Mouse (Mus musculus) neural tube, embryonic 15.5 days (tissue): ENCODE measurements around the gene Hmg20b. TPM values are rescaled to one million over a fixed set of nuclear protein-coding genes. Genes with fewer than 3 reads are reported as not detected.

ENCODE experiments used
- ATAC-seq: fragments of 200-750 bp; cut with Nextera tagmentation; 2 replicates; pipeline ENCODE4 v1.8.0; 2017; ENCODE audit warnings: mild to moderate bottlenecking, moderate TSS enrichment, moderate library complexity; ENCODE audit not compliant: low FRiP score
- H3K27ac ChIP-seq: fragments of 300-500 bp; sonication (generic); replicated peaks from 2 replicates; pipeline ENCODE4 v1.5.1; 2015; ENCODE audit warnings: mild to moderate bottlenecking, inconsistent platforms
- H3K27me3 ChIP-seq: fragments of 300-500 bp; sonication (generic); replicated peaks from 2 replicates; pipeline ENCODE4 v1.6.1; 2015; ENCODE audit warnings: inconsistent platforms
- H3K36me3 ChIP-seq: fragments of 300-500 bp; sonication (generic); 2 replicates; pipeline ENCODE4 v1.6.1; 2015; ENCODE audit warnings: inconsistent platforms
- H3K4me1 ChIP-seq: fragments of 300-500 bp; sonication (generic); 2 replicates; pipeline ENCODE4 v1.6.1; 2015; ENCODE audit warnings: inconsistent platforms
- H3K4me2 ChIP-seq: fragments of 300-500 bp; sonication (generic); 2 replicates; pipeline ENCODE4 v1.6.1; 2015; ENCODE audit warnings: inconsistent platforms, mild to moderate bottlenecking, moderate library complexity
- H3K4me3 ChIP-seq: fragments of 300-500 bp; sonication (generic); replicated peaks from 2 replicates; pipeline ENCODE4 v1.5.1; 2015; ENCODE audit warnings: mild to moderate bottlenecking, inconsistent platforms
- H3K9ac ChIP-seq: fragments of 300-500 bp; sonication (generic); replicated peaks from 2 replicates; pipeline ENCODE4 v1.6.1; 2015; ENCODE audit warnings: mild to moderate bottlenecking, inconsistent platforms
- H3K9me3 ChIP-seq: fragments of 300-500 bp; sonication (generic); replicated peaks from 2 replicates; pipeline ENCODE4 v1.6.1; 2016; ENCODE audit warnings: inconsistent platforms
- whole genome bisulfite sequencing: fragments of 180-500 bp; shearing (Covaris S2); methylation state at CpG from one replicate; pipeline ENCODE4 v1.1.7; 2015; ENCODE audit warnings: mixed read lengths; 5-methylcytosine and 5-hydroxymethylcytosine counted together
- polyA plus RNA-seq: library from polyadenylated mRNA; unstranded; fragments of >200 nt; fragmentation: Nextera tagmentation; extraction: Ambion mirVana; gene quantifications from 2 replicates; pipeline ENCODE4 v1.2.1, GENCODE M21; 2015

The Hmg20b gene
- polyA plus RNA-seq, 1 experiment from 2014 or later: 31.0 TPM

- H3K4me2 ChIP-seq: no peak overlapping the region
- no peaks in the 10 kb centered on the region for H3K9me3 ChIP-seq
- ATAC-seq: no peak
- no peak overlapping the region for H3K4me3 ChIP-seq
- no peak overlapping the region for H3K27ac ChIP-seq
- 84% methylated on average over 12 of the region's 12 CpGs for WGBS
- H3K4me1 ChIP-seq: peaks cover 61% of the 10 kb centered on the region
- H3K27me3 ChIP-seq: peaks cover 31% of the 10 kb centered on the region
- H3K36me3 ChIP-seq: peaks cover 27% of the 10 kb centered on the region
- H3K9ac ChIP-seq: no peak overlapping the region
Measured at GRCm38 (mm10) chr10:81362336-81362949, 12.2 kb upstream of the Hmg20b start.

DNA sequence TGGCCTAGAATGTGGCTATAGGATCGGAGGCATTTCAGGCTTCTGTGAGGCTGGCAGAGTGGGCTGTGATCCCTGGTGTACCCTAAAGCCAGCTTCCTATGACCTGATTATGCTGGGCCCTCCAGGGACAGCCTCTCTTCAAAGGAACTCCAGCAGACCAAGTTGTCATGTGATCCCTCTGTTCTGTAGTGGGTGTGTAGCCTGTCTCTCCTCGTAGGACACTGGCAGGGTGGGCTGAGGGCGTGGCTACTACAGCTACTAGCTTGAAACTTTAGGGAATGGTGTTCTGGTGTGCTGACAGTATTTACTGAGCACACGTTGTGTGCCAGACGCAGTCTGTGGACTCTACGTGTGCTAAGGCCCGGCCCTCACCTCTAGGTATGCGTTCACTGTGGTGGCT is 10.4 kb upstream of the Hmg20b start:
- Histone ChIP-seq H3K4me1 (peaks cover 62% of the 10 kb centered on the region), H3K27ac (no peak overlapping the region), H3K4me2 (no peak overlapping the region), H3K27me3 (peaks cover 31% of the 10 kb centered on the region), H3K9me3 (no peaks in the 10 kb centered on the region), H3K9ac (no peak overlapping the region), H3K36me3 (peaks cover 15% of the 10 kb centered on the region; the same call in 1 of the 2 replicates), H3K4me3 (no peak overlapping the region)
- 62% methylated on average over 8 of the region's 8 CpGs for WGBS
- ATAC-seq: no peak

GRCm38 (mm10) chr10:81358841-81359240 is 8.6 kb upstream of the Hmg20b start:
- peak overlapping the region; percentile 85 for H3K4me2 ChIP-seq
- H3K4me1 ChIP-seq: peaks cover 47% of the 10 kb centered on the region
- no peak overlapping the region for H3K27ac ChIP-seq
- peaks cover 15% of the 10 kb centered on the region; the same call in 1 of the 2 replicates for H3K36me3 ChIP-seq
- H3K9me3 ChIP-seq: no peaks in the 10 kb centered on the region
- no peak for ATAC-seq
- H3K27me3 ChIP-seq: peaks cover 15% of the 10 kb centered on the region
- H3K9ac ChIP-seq: no peak overlapping the region
- 68% methylated on average over 1 of the region's 1 CpGs for WGBS
- 0 out of 2 replicates have a peak overlapping the region, but pooled peaks have one; percentile 73 for H3K4me3 ChIP-seq

- Histone ChIP-seq H3K4me2 (peak overlapping the region; percentile 85), H3K9me3 (no peaks in the 10 kb centered on the region), H3K4me1 (peaks cover 42% of the 10 kb centered on the region), H3K27me3 (peaks cover 8% of the 10 kb centered on the region), H3K4me3 (peak overlapping the region; percentile 73), H3K9ac (peak overlapping the region; percentile 76), H3K36me3 (peaks cover 15% of the 10 kb centered on the region; the same call in 1 of the 2 replicates), H3K27ac (no peak overlapping the region)
- no peak for ATAC-seq
- WGBS: 36% methylated on average over 4 of the region's 4 CpGs
Measured at GRCm38 (mm10) chr10:81358209-81358608, 7.9 kb upstream of the Hmg20b start.

DNA sequence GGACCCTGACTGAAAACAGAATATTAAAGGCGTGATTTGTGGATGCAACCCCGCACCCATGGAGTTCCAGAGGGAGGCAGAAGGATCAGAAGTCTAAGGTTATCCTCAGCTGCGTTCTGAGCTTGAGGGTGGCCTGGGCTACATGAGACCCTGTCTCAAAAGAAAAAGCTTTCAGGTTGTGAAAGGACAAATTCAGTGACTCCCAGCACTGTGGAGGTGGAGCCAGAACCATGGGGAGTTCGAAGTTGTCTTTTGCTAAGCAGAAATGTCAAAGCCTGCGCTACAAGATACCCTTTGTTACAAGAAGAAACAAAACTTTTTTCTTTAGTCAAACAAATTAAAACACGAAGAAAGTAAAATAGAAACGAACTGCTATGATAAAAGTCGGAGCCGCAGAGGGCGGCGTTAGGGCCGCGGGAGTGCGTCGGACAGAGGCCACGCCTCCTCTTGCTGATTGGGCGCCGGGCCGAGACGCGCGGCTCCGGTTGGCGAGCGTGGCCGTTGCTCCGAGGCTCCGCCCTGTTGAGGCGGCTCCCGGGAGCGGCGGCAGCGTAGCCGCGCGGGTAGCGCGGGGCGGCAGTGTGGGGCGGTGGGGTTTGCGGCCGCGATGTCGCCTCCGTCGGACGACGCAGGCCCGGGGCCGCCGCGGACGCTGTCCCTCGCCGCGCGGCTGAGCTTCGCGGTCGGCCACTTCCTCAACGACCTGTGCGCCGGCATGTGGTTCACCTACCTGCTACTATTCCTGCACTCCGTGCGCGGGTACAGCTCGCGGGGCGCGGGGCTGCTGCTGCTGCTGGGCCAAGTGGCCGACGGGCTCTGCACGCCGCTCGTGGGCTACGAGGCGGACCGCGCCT is 6.9 kb upstream of the Hmg20b start, which contains the start of gene Mfsd12:
Gene Mfsd12, plus strand, starts transcription at position 501 of the 854 bp plus-strand sequence.
- Histone ChIP-seq H3K4me3 (peak within 1 kb of the TSS; percentile 73), H3K4me2 (peak within 1 kb of the TSS; percentile 85), H3K4me1 (peaks cover 42% of the 10 kb centered on the region), H3K36me3 (peaks cover 7% of the 10 kb centered on the region; the same call in 1 of the 2 replicates), H3K27ac (peak within 1 kb of the TSS; percentile 63), H3K9me3 (no peaks in the 10 kb centered on the region), H3K9ac (peak within 1 kb of the TSS; percentile 76), H3K27me3 (no peaks in the 10 kb centered on the region)
- WGBS: 2% methylated on average over 64 of the region's 79 CpGs
- peak; percentile 93 for ATAC-seq

DNA sequence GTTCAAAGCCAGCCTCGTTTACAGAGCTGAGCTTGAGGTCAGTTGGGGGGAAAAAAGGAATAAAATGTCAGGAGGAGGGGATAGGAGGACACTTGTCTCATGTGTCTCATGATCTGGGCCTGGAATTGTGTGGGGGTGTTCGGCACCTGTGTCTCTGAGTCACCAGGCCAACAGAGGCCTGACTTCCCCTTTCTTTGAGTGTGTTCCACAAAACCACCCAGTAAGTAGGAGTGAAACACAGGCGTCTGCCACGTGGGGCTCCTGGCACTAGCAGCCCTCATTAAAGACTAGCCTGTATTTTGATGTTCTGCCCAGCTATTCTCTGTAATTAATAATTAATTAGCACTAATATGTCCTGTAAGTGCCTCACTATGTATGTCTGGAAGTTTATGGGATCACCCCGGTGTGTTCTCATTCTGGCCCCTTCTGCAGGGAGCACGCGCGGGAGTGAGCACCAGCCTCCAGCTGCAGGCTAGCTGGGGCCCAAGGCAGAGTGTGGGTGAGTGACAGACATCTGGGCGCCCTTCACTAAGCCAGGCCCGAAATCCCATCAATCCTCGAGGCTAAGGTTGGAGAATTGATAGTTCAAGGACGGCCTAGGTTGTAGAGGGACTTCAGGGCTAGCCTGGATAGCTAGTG is 6.2 kb upstream of the Hmg20b start:
- no peaks in the 10 kb centered on the region for H3K27me3 ChIP-seq
- peaks cover 5% of the 10 kb centered on the region; the same call in 1 of the 2 replicates for H3K36me3 ChIP-seq
- H3K4me2 ChIP-seq: peak overlapping the region; percentile 85
- H3K4me3 ChIP-seq: peak overlapping the region; percentile 73; the same call in 1 of the 2 replicates
- H3K27ac ChIP-seq: peak overlapping the region; percentile 9; the same call in 1 of the 2 replicates
- H3K4me1 ChIP-seq: peaks cover 42% of the 10 kb centered on the region
- 54% methylated on average over 12 of the region's 12 CpGs for WGBS
- H3K9ac ChIP-seq: peak overlapping the region; percentile 23; the same call in 1 of the 2 replicates
- no peaks in the 10 kb centered on the region for H3K9me3 ChIP-seq
- no peak for ATAC-seq

GRCm38 (mm10) chr10:81355533-81355932 is 5.3 kb upstream of the Hmg20b start:
- H3K9me3 ChIP-seq: no peaks in the 10 kb centered on the region
- no peak overlapping the region for H3K9ac ChIP-seq
- 94% methylated on average over 4 of the region's 4 CpGs for WGBS
- H3K36me3 ChIP-seq: peaks cover 5% of the 10 kb centered on the region; the same call in 1 of the 2 replicates
- H3K4me3 ChIP-seq: no peak overlapping the region
- ATAC-seq: no peak
- H3K27me3 ChIP-seq: no peaks in the 10 kb centered on the region
- H3K4me1 ChIP-seq: peaks cover 37% of the 10 kb centered on the region
- no peak overlapping the region for H3K27ac ChIP-seq
- no peak overlapping the region for H3K4me2 ChIP-seq

GRCm38 (mm10) chr10:81354738-81355477 is 4.6 kb upstream of the Hmg20b start:
- H3K4me2 ChIP-seq: no peak overlapping the region
- no peaks in the 10 kb centered on the region for H3K9me3 ChIP-seq
- no peak overlapping the region for H3K9ac ChIP-seq
- peaks cover 34% of the 10 kb centered on the region for H3K4me1 ChIP-seq
- ATAC-seq: no peak
- no peak overlapping the region for H3K4me3 ChIP-seq
- H3K27me3 ChIP-seq: no peaks in the 10 kb centered on the region
- H3K27ac ChIP-seq: no peak overlapping the region
- WGBS: 77% methylated on average over 9 of the region's 9 CpGs
- H3K36me3 ChIP-seq: peaks cover under 1% of the 10 kb centered on the region; the same call in 1 of the 2 replicates

GRCm38 (mm10) chr10:81351678-81352291 is 1.5 kb upstream of the Hmg20b start:
- H3K4me2 ChIP-seq: no peak overlapping the region
- no peak for ATAC-seq
- H3K9me3 ChIP-seq: no peaks in the 10 kb centered on the region
- peaks cover 27% of the 10 kb centered on the region for H3K4me1 ChIP-seq
- H3K27ac ChIP-seq: no peak overlapping the region
- peaks cover 11% of the 10 kb centered on the region for H3K27me3 ChIP-seq
- no peak overlapping the region for H3K9ac ChIP-seq
- WGBS: 25% methylated on average over 9 of the region's 9 CpGs
- H3K36me3 ChIP-seq: no peaks in the 10 kb centered on the region
- no peak overlapping the region for H3K4me3 ChIP-seq

DNA sequence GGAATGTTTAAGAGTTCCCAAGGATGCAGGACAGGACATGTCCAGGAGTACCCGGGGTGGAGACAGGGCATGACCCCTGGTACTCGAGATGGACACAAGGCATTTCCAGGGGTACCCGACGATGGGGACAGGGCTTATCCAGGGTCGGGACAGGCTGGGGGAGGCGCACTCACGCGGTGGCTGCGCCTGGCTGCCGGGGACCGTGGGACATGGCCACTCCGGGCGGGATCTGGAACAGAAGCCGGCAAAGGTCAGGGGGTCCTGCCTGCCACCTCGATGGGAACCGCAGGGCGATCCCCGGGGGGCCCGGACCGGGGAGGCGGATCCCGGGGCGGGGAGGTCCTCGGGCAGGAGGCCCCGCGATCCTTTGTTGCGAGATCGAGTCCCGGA is 324 bp downstream of the Hmg20b start:
- Histone ChIP-seq H3K4me3 (peak overlapping the region; percentile 65), H3K27ac (peak overlapping the region; percentile 56), H3K4me2 (peak overlapping the region; percentile 95), H3K9ac (peak overlapping the region; percentile 62), H3K36me3 (no peaks in the 10 kb centered on the region), H3K9me3 (no peaks in the 10 kb centered on the region), H3K4me1 (peaks cover 29% of the 10 kb centered on the region), H3K27me3 (peaks cover 17% of the 10 kb centered on the region)
- WGBS: 1% methylated on average over 29 of the region's 29 CpGs
- ATAC-seq: peak; percentile 19
